Mouse (Mus musculus) adrenal gland, adult 2 months (tissue): ENCODE measurements around the gene Tenm4. TPM values are rescaled to one million over a fixed set of nuclear protein-coding genes. Genes with fewer than 3 reads are reported as not detected.

ENCODE experiments used
- DNase-seq: peaks from one replicate; pipeline ENCODE4 v3.0.0; 2021
- polyA plus RNA-seq: library from polyadenylated mRNA; depleted of rRNA; stranded (reverse); fragments of >200 nt; gene quantifications from 2 replicates; pipeline ENCODE4 v1.2.3, GENCODE M21; 2012
- total RNA-seq, 2 experiments: library from RNA; stranded (reverse); gene quantifications; 2 replicates each; pipeline ENCODE4 v1.2.3; 2021

The Tenm4 gene
- total and polyA plus RNA-seq, 3 experiments, result 7.2 to 16.9 (median 15.5) TPM

GRCm38 (mm10) chr7:96852781-96853180, 681.7 kb downstream of the Tenm4 start:
- DNase-seq, result peak; percentile 65

- no peak for DNase-seq
Measured at GRCm38 (mm10) chr7:96855867-96856406, 684.9 kb downstream of the Tenm4 start.

- DNase-seq, result no peak
Measured at GRCm38 (mm10) chr7:96856518-96856917, 685.5 kb downstream of the Tenm4 start.

GRCm38 (mm10) chr7:96859077-96859476, 688.0 kb downstream of the Tenm4 start:
- no peak for DNase-seq

- no peak for DNase-seq
Measured at GRCm38 (mm10) chr7:96859684-96860083, 688.6 kb downstream of the Tenm4 start.

GRCm38 (mm10) chr7:96860650-96861049, 689.6 kb downstream of the Tenm4 start:
- no peak for DNase-seq

GRCm38 (mm10) chr7:96864894-96865722, 694.1 kb downstream of the Tenm4 start:
- DNase-seq, result no peak

- DNase-seq, result no peak
Measured at GRCm38 (mm10) chr7:96869079-96869810, 698.2 kb downstream of the Tenm4 start.

- no peak for DNase-seq
Measured at GRCm38 (mm10) chr7:96870473-96870872, 699.4 kb downstream of the Tenm4 start.

GRCm38 (mm10) chr7:96871031-96871430, 700.0 kb downstream of the Tenm4 start:
- no peak for DNase-seq

GRCm38 (mm10) chr7:96878511-96879276, 707.6 kb downstream of the Tenm4 start:
- DNase-seq, result no peak

- no peak for DNase-seq
Measured at GRCm38 (mm10) chr7:96879593-96879992, 708.5 kb downstream of the Tenm4 start.

- no peak for DNase-seq
Measured at GRCm38 (mm10) chr7:96880221-96880944, 709.3 kb downstream of the Tenm4 start.

GRCm38 (mm10) chr7:96883297-96883696, 712.3 kb downstream of the Tenm4 start:
- no peak for DNase-seq

- no peak for DNase-seq
Measured at GRCm38 (mm10) chr7:96887088-96887654, 716.1 kb downstream of the Tenm4 start.

GRCm38 (mm10) chr7:96889061-96890034, 718.3 kb downstream of the Tenm4 start:
- peak; percentile 83 for DNase-seq

GRCm38 (mm10) chr7:96890035-96890621, 719.1 kb downstream of the Tenm4 start:
- no peak for DNase-seq

- DNase-seq, result no peak
Measured at GRCm38 (mm10) chr7:96890987-96891386, 719.9 kb downstream of the Tenm4 start.

GRCm38 (mm10) chr7:96899036-96899569, 728.1 kb downstream of the Tenm4 start:
- no peak for DNase-seq
